Mouse (Mus musculus) liver, adult (tissue): ENCODE data around the gene Tdrkh.

Source experiments
- GATA4 ChIP-seq: IDR thresholded peaks from 2 replicates; pipeline ENCODE4 v1.6.1; 2014; ENCODE audit warnings: mild to moderate bottlenecking, low read length; ENCODE audit not compliant: insufficient replicate concordance

Tdrkh gene

GRCm38 (mm10) chr3:94377028-94377923, 35.8 kb upstream of the Tdrkh start:
- TF ChIP-seq GATA4: no peak

GRCm38 (mm10) chr3:94379831-94380510, 33.1 kb upstream of the Tdrkh start:
- TF ChIP-seq GATA4: no peak

- TF ChIP-seq GATA4: no peak
Measured at GRCm38 (mm10) chr3:94382308-94382707, 30.8 kb upstream of the Tdrkh start.

- no peak for TF ChIP-seq GATA4
Measured at GRCm38 (mm10) chr3:94383476-94383875, 29.6 kb upstream of the Tdrkh start.

GRCm38 (mm10) chr3:94386671-94387070, 26.4 kb upstream of the Tdrkh start:
- TF ChIP-seq GATA4: no peak

GRCm38 (mm10) chr3:94387391-94387790, 25.7 kb upstream of the Tdrkh start:
- no peak for TF ChIP-seq GATA4

- TF ChIP-seq GATA4: no peak
Measured at GRCm38 (mm10) chr3:94388047-94388446, 25.0 kb upstream of the Tdrkh start.

GRCm38 (mm10) chr3:94389420-94389819, 23.7 kb upstream of the Tdrkh start:
- no peak for TF ChIP-seq GATA4

GRCm38 (mm10) chr3:94391001-94391400, 22.1 kb upstream of the Tdrkh start:
- no peak for TF ChIP-seq GATA4

- no peak for TF ChIP-seq GATA4
Measured at GRCm38 (mm10) chr3:94392128-94392527, 20.9 kb upstream of the Tdrkh start.

- no peak for TF ChIP-seq GATA4
Measured at GRCm38 (mm10) chr3:94393049-94393448, 20.0 kb upstream of the Tdrkh start.

GRCm38 (mm10) chr3:94396336-94396735, 16.7 kb upstream of the Tdrkh start:
- no peak for TF ChIP-seq GATA4

- TF ChIP-seq GATA4: no peak
Measured at GRCm38 (mm10) chr3:94396851-94397250, 16.2 kb upstream of the Tdrkh start.

- TF ChIP-seq GATA4: no peak
Measured at GRCm38 (mm10) chr3:94398217-94398616, 14.9 kb upstream of the Tdrkh start, which contains the start of gene Lingo4. Gene Lingo4, plus strand, starts transcription at chr3:94398517.

- no peak for TF ChIP-seq GATA4
Measured at GRCm38 (mm10) chr3:94398943-94399481, 14.1 kb upstream of the Tdrkh start.
